Mouse (Mus musculus) CH12.LX (cell line): ENCODE measurements around the gene Ptgfr. TPM values are rescaled to one million over a fixed set of nuclear protein-coding genes. Genes with fewer than 3 reads are reported as not detected.

Source experiments
- DNase-seq: peaks from one replicate; pipeline ENCODE4 v3.0.0-alpha.2; 2013; ENCODE audit errors: extremely low read depth
- H3K27ac ChIP-seq: 2 replicates; pipeline ENCODE4 v1.5.1; 2012; ENCODE audit warnings: low read depth, mild to moderate bottlenecking, control low read depth, moderate library complexity; ENCODE audit not compliant: insufficient read depth
- H3K27me3 ChIP-seq: replicated peaks from 2 replicates; pipeline ENCODE3; 2012; ENCODE audit warnings: inconsistent platforms
- H3K36me3 ChIP-seq, 2 experiments: replicated peaks in 1 of 2; 2 replicates each; pipeline versions ENCODE3 to v1.6.1; 2012; ENCODE audit warnings: inconsistent platforms in 1 of 2, low read length in 1 of 2, mild to moderate bottlenecking in 1 of 2, mixed read lengths in 1 of 2, moderate library complexity in 1 of 2; ENCODE audit not compliant: control insufficient read depth in 1 of 2, insufficient read depth in 1 of 2
- H3K4me1 ChIP-seq, 2 experiments: 2 replicates each; pipeline ENCODE4 v1.6.1; 2012; ENCODE audit warnings: inconsistent platforms in 1 of 2, moderate library complexity in 1 of 2; ENCODE audit not compliant: insufficient read depth in 2 of 2, control insufficient read depth in 1 of 2
- H3K4me2 ChIP-seq: 2 replicates; pipeline ENCODE4 v1.6.1; 2012; ENCODE audit warnings: low read depth, mild to moderate bottlenecking, control low read depth; ENCODE audit not compliant: poor library complexity, insufficient read depth, severe bottlenecking
- H3K4me3 ChIP-seq, 3 experiments: fragments of 150-350 bp in 1 of 3; sonication (generic) in 1 of 3; replicated peaks in 1 of 3; 2 replicates each; pipeline versions ENCODE3 to v1.5.1; 2011 to 2012; ENCODE audit warnings: low read depth in 2 of 3, low read length in 2 of 3, mild to moderate bottlenecking in 2 of 3, moderate library complexity in 2 of 3, control low read depth in 1 of 3, improper control_type of control experiment in 1 of 3, inconsistent platforms in 1 of 3, mixed read lengths in 1 of 3; ENCODE audit not compliant: poor library complexity in 1 of 3
- H3K79me2 ChIP-seq: replicated peaks from 2 replicates; pipeline ENCODE4 v1.6.1; 2012; ENCODE audit warnings: mild to moderate bottlenecking, moderate library complexity; ENCODE audit not compliant: control insufficient read depth, poor library complexity, insufficient read depth, severe bottlenecking; ENCODE audit errors: extremely low read depth
- H3K9ac ChIP-seq: 2 replicates; pipeline ENCODE4 v1.6.1; 2012; ENCODE audit warnings: low read depth, mild to moderate bottlenecking, control low read depth, moderate library complexity; ENCODE audit not compliant: insufficient read depth
- H3K9me3 ChIP-seq: replicated peaks from 2 replicates; pipeline ENCODE3; 2012; ENCODE audit warnings: low read length, inconsistent platforms, mixed read lengths
- BHLHE40 ChIP-seq: IDR thresholded peaks from 2 replicates; pipeline ENCODE4 v1.6.1; 2011; ENCODE audit warnings: mild to moderate bottlenecking, low read depth, low read length, improper control_type of control experiment
- CHD1 ChIP-seq: IDR thresholded peaks from 2 replicates; pipeline ENCODE4 v1.6.1; 2012; ENCODE audit warnings: low read depth, low read length, improper control_type of control experiment, inconsistent platforms
- CTCF ChIP-seq, 2 experiments: IDR thresholded peaks in 1 of 2; conservative IDR thresholded peaks in 1 of 2; 2 replicates each; pipeline ENCODE4 v1.5.1; 2011 to 2012; ENCODE audit warnings: low read depth in 2 of 2, low read length in 2 of 2, improper control_type of control experiment in 1 of 2, inconsistent platforms in 1 of 2, mild to moderate bottlenecking in 1 of 2, moderate library complexity in 1 of 2
- E2F4 ChIP-seq: IDR thresholded peaks from 2 replicates; pipeline ENCODE4 v1.6.1; 2011; ENCODE audit warnings: low read depth, low read length, improper control_type of control experiment; ENCODE audit not compliant: insufficient replicate concordance
- ELF1 ChIP-seq: IDR thresholded peaks from 2 replicates; pipeline ENCODE4 v1.6.1; 2014; ENCODE audit warnings: low read depth, mild to moderate bottlenecking, inconsistent platforms, low read length, improper control_type of control experiment
- EP300 ChIP-seq: IDR thresholded peaks from 2 replicates; pipeline ENCODE4 v1.6.1; 2011; ENCODE audit warnings: low read length, improper control_type of control experiment
- ETS1 ChIP-seq: conservative IDR thresholded peaks from 2 replicates; pipeline ENCODE4 v1.6.1; 2012; ENCODE audit warnings: low read depth, mild to moderate bottlenecking, inconsistent platforms, low read length, improper control_type of control experiment, moderate library complexity
- KAT2A ChIP-seq: IDR thresholded peaks from 2 replicates; pipeline ENCODE4 v1.6.1; 2012; ENCODE audit warnings: low read length, improper control_type of control experiment, inconsistent platforms; ENCODE audit not compliant: insufficient replicate concordance
- MAZ ChIP-seq: IDR thresholded peaks from 2 replicates; pipeline ENCODE4 v1.6.1; 2012; ENCODE audit warnings: low read depth, mild to moderate bottlenecking, inconsistent platforms, low read length, improper control_type of control experiment, moderate library complexity
- MXI1 ChIP-seq: IDR thresholded peaks from 2 replicates; pipeline ENCODE4 v1.6.1; 2011; ENCODE audit warnings: mild to moderate bottlenecking, low read depth, low read length, improper control_type of control experiment
- NELFE ChIP-seq: IDR thresholded peaks from 2 replicates; pipeline ENCODE4 v1.6.1; 2011; ENCODE audit warnings: low read depth, low read length, improper control_type of control experiment
- RCOR1 ChIP-seq: conservative IDR thresholded peaks from 2 replicates; pipeline ENCODE4 v1.6.1; 2012; ENCODE audit warnings: low read depth, mild to moderate bottlenecking, inconsistent platforms, low read length, improper control_type of control experiment
- UBTF ChIP-seq: IDR thresholded peaks from 2 replicates; pipeline ENCODE4 v1.6.1; 2012; ENCODE audit warnings: low read depth, mild to moderate bottlenecking, inconsistent platforms, low read length, improper control_type of control experiment, moderate library complexity
- ZKSCAN1 ChIP-seq: IDR thresholded peaks from 2 replicates; pipeline ENCODE4 v1.6.1; 2012; ENCODE audit warnings: low read depth, inconsistent platforms, low read length, improper control_type of control experiment, borderline replicate concordance
- ZNF384 ChIP-seq: IDR thresholded peaks from 2 replicates; pipeline ENCODE4 v1.6.1; 2012; ENCODE audit warnings: low read depth, low read length, improper control_type of control experiment, inconsistent platforms
- dilution Hi-C: fragments of 300-500 bp; cut with MboI; formaldehyde crosslinking; loops from 2 replicates; pipeline ENCODE4 v1.14.3; 2020; ENCODE audit warnings: low sequenced_read_pairs; ENCODE audit not compliant: extremely low pct_unique_long_range_greater_than_20kb, extremely low pct_ligation_motif_present
- in situ Hi-C: fragments of 300-500 bp; cut with MboI; formaldehyde crosslinking; loops from 3 replicates; pipeline ENCODE4 v1.14.3; 2019; ENCODE audit warnings: low sequenced_read_pairs, low pct_ligation_motif_present, low pct_unique_long_range_greater_than_20kb, mixed read lengths
- polyA plus RNA-seq: library from polyadenylated mRNA; unstranded; fragments of >175 nt; gene quantifications from 2 replicates; pipeline ENCODE4 v1.2.1, GENCODE M21; 2012; ENCODE audit warnings: low read depth; ENCODE audit not compliant: insufficient read length
- total RNA-seq, 2 experiments: library from RNA; depleted of rRNA; stranded (reverse); fragments of 300-350 nt in 1 of 2; fragments of >200 nt in 1 of 2; gene quantifications; 2 replicates each; pipeline ENCODE4 v1.2.3; 2012 to 2014

Ptgfr gene
- total and polyA plus RNA-seq, 3 experiments = not detected

GRCm38 (mm10) chr3:151840688-151841087 is 3.3 kb upstream of the Ptgfr start:
- Histone ChIP-seq H3K27ac (no peak overlapping the region), H3K4me1 (peaks cover 0 to 5% of the 10 kb centered on the region in 2 experiments; a peak in 1 of 4 replicates), H3K79me2 (no peaks in the 10 kb centered on the region), H3K4me2 (no peak overlapping the region), H3K9ac (no peak overlapping the region), H3K4me3 (no peak overlapping the region), H3K9me3 (no peaks in the 10 kb centered on the region), H3K27me3 (no peaks in the 10 kb centered on the region), H3K36me3 (no peaks in the 10 kb centered on the region)
- DNase-seq = no peak
- dilution Hi-C loops (no loop called here), in situ Hi-C loops (no loop called here)
- TF ChIP-seq NELFE (no peak), CHD1 (no peak), RCOR1 (no peak), UBTF (no peak), ZNF384 (no peak), ELF1 (no peak), EP300 (no peak), ETS1 (no peak), MAZ (no peak)

GRCm38 (mm10) chr3:151838372-151838771 is 942 bp upstream of the Ptgfr start:
- TF ChIP-seq MAZ (no peak), EP300 (no peak), E2F4 (no peak), CTCF (conservative IDR thresholded peaks at IDR 0.05 in 1 of 2, IDR thresholded peaks at IDR 0.05 in 1 of 2; ENCODE audit: low read depth in 2 of 2, low read length in 2 of 2) (no peak)
- peaks cover 0 to 5% of the 10 kb centered on the region in 2 experiments; a peak in 1 of 4 replicates for H3K4me1 ChIP-seq
- in situ Hi-C loops = no loop called here
- no peak overlapping the region for H3K9ac ChIP-seq
- no peaks in the 10 kb centered on the region for H3K9me3 ChIP-seq
- H3K4me2 ChIP-seq = no peak overlapping the region
- H3K4me3 ChIP-seq = no peak overlapping the region
- no peaks in the 10 kb centered on the region for H3K36me3 ChIP-seq
- dilution Hi-C loops = no loop called here
- DNase-seq = no peak
- H3K27me3 ChIP-seq = no peaks in the 10 kb centered on the region
- H3K27ac ChIP-seq = no peak overlapping the region
- no peaks in the 10 kb centered on the region for H3K79me2 ChIP-seq

DNA sequence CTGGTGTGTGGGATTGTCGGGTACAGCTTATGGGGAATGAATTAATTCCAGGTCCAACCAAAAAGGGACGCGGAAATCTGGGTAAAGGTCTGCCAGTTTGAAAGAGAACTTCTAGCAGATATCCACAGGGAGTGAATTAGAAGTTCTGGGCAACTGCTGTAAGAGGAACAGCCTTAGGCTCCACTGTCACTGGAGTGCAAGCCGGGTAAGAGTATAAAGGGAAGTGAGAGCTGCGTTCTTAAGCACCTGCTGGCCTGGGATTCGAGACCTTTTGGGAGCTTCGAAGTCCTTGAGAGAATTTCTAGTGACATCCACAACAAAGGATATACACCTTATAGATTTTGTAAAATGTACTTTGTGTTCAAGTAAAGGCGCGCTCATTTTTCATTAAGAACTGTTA is 319 bp upstream of the Ptgfr start:
- H3K27me3 ChIP-seq = no peaks in the 10 kb centered on the region
- no peak for TF ChIP-seq ZKSCAN1
- TF ChIP-seq BHLHE40 = no peak
- no peak for TF ChIP-seq MXI1
- no peak for TF ChIP-seq MAZ
- no peak for TF ChIP-seq KAT2A
- TF ChIP-seq E2F4 = no peak
- TF ChIP-seq, all 38 proteins: peak for 0
- H3K9me3 ChIP-seq = no peaks in the 10 kb centered on the region
- H3K4me1 ChIP-seq = peaks cover 0 to 5% of the 10 kb centered on the region in 2 experiments; a peak in 1 of 4 replicates
- H3K79me2 ChIP-seq = no peaks in the 10 kb centered on the region
- in situ Hi-C loops = no loop called here
- dilution Hi-C loops = no loop called here
- no peak overlapping the region for H3K27ac ChIP-seq
- H3K4me2 ChIP-seq = no peak overlapping the region
- H3K9ac ChIP-seq = no peak overlapping the region
- H3K4me3 ChIP-seq = no peak overlapping the region
- H3K36me3 ChIP-seq = no peaks in the 10 kb centered on the region
- no peak for DNase-seq
